Mouse (Mus musculus) CH12.LX (cell line): ENCODE results near the gene Anpep.

Experiments
- CTCF ChIP-seq, 2 experiments: IDR thresholded peaks in 1 of 2; conservative IDR thresholded peaks in 1 of 2; 2 replicates each; pipeline ENCODE4 v1.5.1; 2011 to 2012; ENCODE audit warnings: low read depth in 2 of 2, low read length in 2 of 2, improper control_type of control experiment in 1 of 2, inconsistent platforms in 1 of 2, mild to moderate bottlenecking in 1 of 2, moderate library complexity in 1 of 2
- EP300 ChIP-seq: IDR thresholded peaks from 2 replicates; pipeline ENCODE4 v1.6.1; 2011; ENCODE audit warnings: low read length, improper control_type of control experiment
- ETS1 ChIP-seq: conservative IDR thresholded peaks from 2 replicates; pipeline ENCODE4 v1.6.1; 2012; ENCODE audit warnings: low read depth, mild to moderate bottlenecking, inconsistent platforms, low read length, improper control_type of control experiment, moderate library complexity
- MAX ChIP-seq: IDR thresholded peaks from 2 replicates; pipeline ENCODE4 v1.6.1; 2011; ENCODE audit warnings: low read length, improper control_type of control experiment
- MAZ ChIP-seq: IDR thresholded peaks from 2 replicates; pipeline ENCODE4 v1.6.1; 2012; ENCODE audit warnings: low read depth, mild to moderate bottlenecking, inconsistent platforms, low read length, improper control_type of control experiment, moderate library complexity
- MYC ChIP-seq: IDR thresholded peaks from 2 replicates; pipeline ENCODE4 v1.6.1; 2011; ENCODE audit warnings: low read depth, mild to moderate bottlenecking, improper control_type of control experiment, low read length
- NRF1 ChIP-seq: IDR thresholded peaks from 2 replicates; pipeline ENCODE4 v1.6.1; 2014; ENCODE audit warnings: low read depth, mild to moderate bottlenecking, inconsistent platforms, low read length, improper control_type of control experiment, moderate library complexity
- POLR2A ChIP-seq: IDR thresholded peaks from 2 replicates; pipeline ENCODE4 v1.6.1; 2011; ENCODE audit warnings: low read depth, mild to moderate bottlenecking, improper control_type of control experiment, low read length
- RAD21 ChIP-seq: IDR thresholded peaks from 2 replicates; pipeline ENCODE4 v1.6.1; 2011; ENCODE audit warnings: low read depth, mild to moderate bottlenecking, low read length, improper control_type of control experiment, moderate library complexity
- SIN3A ChIP-seq: IDR thresholded peaks from 2 replicates; pipeline ENCODE4 v1.6.1; 2012; ENCODE audit warnings: low read length, improper control_type of control experiment, inconsistent platforms
- TBP ChIP-seq: conservative IDR thresholded peaks from 2 replicates; pipeline ENCODE4 v1.6.1; 2011; ENCODE audit warnings: low read depth, low read length, improper control_type of control experiment
- USF1 ChIP-seq: IDR thresholded peaks from 2 replicates; pipeline ENCODE4 v1.6.1; 2014; ENCODE audit warnings: low read depth, mild to moderate bottlenecking, inconsistent platforms, low read length, improper control_type of control experiment
- ZMIZ1 ChIP-seq: IDR thresholded peaks from 2 replicates; pipeline ENCODE4 v1.6.1; 2012; ENCODE audit warnings: low read depth, mild to moderate bottlenecking, inconsistent platforms, low read length, improper control_type of control experiment
- ZNF384 ChIP-seq: IDR thresholded peaks from 2 replicates; pipeline ENCODE4 v1.6.1; 2012; ENCODE audit warnings: low read depth, low read length, improper control_type of control experiment, inconsistent platforms

GRCm38 (mm10) chr7:79871797-79872345 lies 11.0 kb upstream of the Anpep start:
- TF ChIP-seq ETS1 (no peak), CTCF (conservative IDR thresholded peaks at IDR 0.05 in 1 of 2, IDR thresholded peaks at IDR 0.05 in 1 of 2; ENCODE audit: low read depth in 2 of 2, low read length in 2 of 2) (no peak), MAZ (no peak), POLR2A (no peak), MYC (no peak), MAX (no peak), EP300 (no peak), NRF1 (no peak), RAD21 (no peak), TBP (no peak), USF1 (no peak), ZNF384 (no peak), ZMIZ1 (no peak), SIN3A (no peak)
